Mouse (Mus musculus) embryonic fibroblast, embryonic 13.5 days (primary cell): ENCODE data around the gene Dtx1.

Source experiments
- CTCF ChIP-seq: IDR thresholded peaks from 2 replicates; pipeline ENCODE4 v1.5.1; 2011; ENCODE audit warnings: mild to moderate bottlenecking, control low read depth, low read length, moderate library complexity, borderline replicate concordance; ENCODE audit not compliant: insufficient read depth
- POLR2A ChIP-seq: IDR thresholded peaks from 2 replicates; pipeline ENCODE4 v1.6.1; 2011; ENCODE audit warnings: low read depth, mild to moderate bottlenecking, control low read depth, low read length, moderate library complexity

DNA sequence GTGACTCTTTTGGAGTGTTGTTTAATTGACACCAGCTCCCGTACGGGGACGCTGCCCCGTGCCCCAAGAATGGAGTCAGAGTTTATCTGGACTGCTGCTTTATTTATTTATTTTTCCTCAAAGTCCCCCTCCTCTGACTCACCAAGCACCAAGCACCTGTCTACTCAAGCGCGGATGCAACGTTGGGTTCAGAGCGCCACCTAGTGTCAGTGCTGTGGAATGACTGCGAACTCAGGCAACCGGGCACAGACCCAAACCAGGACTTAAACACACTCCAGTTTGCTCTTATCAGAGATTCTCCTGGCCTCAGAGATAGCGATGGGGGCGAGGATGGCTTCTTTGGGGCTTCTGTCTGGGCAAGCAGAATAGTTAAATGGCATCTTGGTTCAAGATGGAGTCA, 38.1 kb downstream of the Dtx1 start:
- peak; percentile 99 for TF ChIP-seq CTCF
- no peak for TF ChIP-seq POLR2A
